Comparison of ENCODE assay signal across 22 mouse cellular contexts in the genomic region with DNA sequence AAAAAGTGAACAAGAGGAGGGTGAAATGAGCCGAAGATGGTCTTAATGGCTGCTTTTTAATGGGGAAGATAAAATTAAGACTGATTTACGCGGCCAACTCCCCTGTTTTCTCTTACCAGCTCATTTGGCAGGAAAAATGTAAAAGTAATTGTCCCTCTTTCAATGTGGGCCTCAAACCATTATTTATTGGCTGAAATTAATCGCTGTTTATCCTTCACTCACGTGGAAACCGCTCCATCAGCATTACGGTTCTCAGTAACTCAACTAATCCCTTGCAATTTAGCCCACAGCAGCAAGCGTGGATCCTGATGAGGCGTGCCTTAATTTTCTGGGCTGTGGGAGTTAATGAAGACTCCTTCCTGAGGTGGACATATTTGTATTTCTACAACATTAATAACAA. TPM values are rescaled to one million over a fixed set of nuclear protein-coding genes. Genes with fewer than 3 reads are reported as not detected.
DNase-seq lines count a peak whose midpoint lies in the region; ATAC-seq and TF ChIP-seq lines count a peak whose summit lies in the region.
"Had no signal": no experiment of that assay in that cellular context is flagged by ENCODE, and none has a peak within 500 bp of the region (broad histone marks: within the 10 kb centered on the region; RNA-seq: fewer than 3 reads in every experiment).

No protein-coding gene starts in this region.

- H3K4me1 ChIP-seq in forebrain, embryonic 13.5 days = peaks cover 17% of the 10 kb centered on the region
- no peaks in the 10 kb centered on the region for H3K4me1 ChIP-seq in forebrain, postnatal 0 days (ENCODE audit: insufficient read depth)
- no peaks in the 10 kb centered on the region for H3K4me1 ChIP-seq in kidney, postnatal 0 days (replicated peaks; ENCODE audit: insufficient read depth, low read length)
- H3K4me1 ChIP-seq in forebrain, embryonic 15.5 days = peaks cover 15% of the 10 kb centered on the region
- H3K4me1 ChIP-seq: heart, embryonic 15.5 days had no signal

- no peak for TF ChIP-seq CTCF in forebrain, postnatal 0 days (IDR thresholded peaks at IDR 0.05; ENCODE audit: low read depth)
- no peak for TF ChIP-seq CTCF in kidney, postnatal 0 days (IDR thresholded peaks at IDR 0.05; ENCODE audit: low read depth)

- no peaks in the 10 kb centered on the region for H3K36me3 ChIP-seq in forebrain, embryonic 13.5 days (ENCODE audit: poor library complexity, severe bottlenecking)
- H3K36me3 ChIP-seq in forebrain, postnatal 0 days (ENCODE audit: insufficient read depth) = no peaks in the 10 kb centered on the region
- no peaks in the 10 kb centered on the region for H3K36me3 ChIP-seq in kidney, postnatal 0 days (ENCODE audit: insufficient read depth, low read length)
- no peaks in the 10 kb centered on the region for H3K36me3 ChIP-seq in forebrain, embryonic 15.5 days
- H3K36me3 ChIP-seq: heart, embryonic 15.5 days had no signal

- WGBS in forebrain, embryonic 13.5 days = 27% methylated on average over 9 of the region's 9 CpGs
- WGBS in forebrain, postnatal 0 days = 24% methylated on average over 9 of the region's 9 CpGs
- 34% methylated on average over 9 of the region's 9 CpGs for WGBS in kidney, postnatal 0 days
- WGBS in forebrain, embryonic 15.5 days = 19% methylated on average over 9 of the region's 9 CpGs

- H3K9me3 ChIP-seq in forebrain, embryonic 13.5 days (replicated peaks) = no peaks in the 10 kb centered on the region
- no peaks in the 10 kb centered on the region for H3K9me3 ChIP-seq in forebrain, postnatal 0 days (ENCODE audit: low read length)
- no peaks in the 10 kb centered on the region for H3K9me3 ChIP-seq in kidney, postnatal 0 days (replicated peaks; ENCODE audit: low read length)
- no peaks in the 10 kb centered on the region for H3K9me3 ChIP-seq in forebrain, embryonic 15.5 days
- H3K9me3 ChIP-seq: heart, embryonic 15.5 days had no signal

- H3K4me2 ChIP-seq in forebrain, embryonic 13.5 days = peak overlapping the region; percentile 7; the same call in 1 of the 2 replicates
- no peak overlapping the region for H3K4me2 ChIP-seq in forebrain, postnatal 0 days (ENCODE audit: low read depth)
- H3K4me2 ChIP-seq in kidney, postnatal 0 days (ENCODE audit: low read length) = no peak overlapping the region; the same call in 1 of the 2 replicates
- H3K4me2 ChIP-seq in forebrain, embryonic 15.5 days (replicated peaks) = 0 out of 2 replicates have a peak overlapping the region, but pooled peaks have one; percentile 17
- H3K4me2 ChIP-seq: heart, embryonic 11.5 days; heart, embryonic 15.5 days; hindbrain, embryonic 14.5 days had no signal

- no peaks in the 10 kb centered on the region; the same call in 1 of the 2 replicates for H3K27me3 ChIP-seq in forebrain, embryonic 13.5 days
- H3K27me3 ChIP-seq in forebrain, postnatal 0 days (ENCODE audit: insufficient read depth, low read length) = peaks cover 3% of the 10 kb centered on the region; the same call in 1 of the 2 replicates
- peaks cover 3% of the 10 kb centered on the region; the same call in 1 of the 2 replicates for H3K27me3 ChIP-seq in kidney, postnatal 0 days (ENCODE audit: insufficient read depth, low read length)
- H3K27me3 ChIP-seq in forebrain, embryonic 15.5 days = no peaks in the 10 kb centered on the region
- H3K27me3 ChIP-seq: heart, embryonic 15.5 days had no signal

- no peak for DNase-seq in forebrain, postnatal 0 days
- peak; percentile 71 for DNase-seq in kidney, postnatal 0 days (ENCODE audit: low spot score)
- DNase-seq in kidney, adult 8-10 months = no peak
- peak; percentile 53 for DNase-seq in retina, postnatal 1 day
- DNase-seq in cerebellum, postnatal 25 days = no peak
- DNase-seq: adrenal gland, postnatal 10 days; cerebellum, adult 11-12 months; cerebellum, adult 9-10 months; cerebellum, postnatal 36 days; gastrocnemius, postnatal 14 days; heart, adult 2 months; heart, postnatal 14 days had no signal

- H3K27ac ChIP-seq in forebrain, embryonic 13.5 days = no peak overlapping the region
- no peak overlapping the region for H3K27ac ChIP-seq in forebrain, postnatal 0 days (ENCODE audit: low read depth, low read length)
- H3K27ac ChIP-seq in kidney, postnatal 0 days = no peak overlapping the region
- 0 out of 2 replicates have a peak overlapping the region, but pooled peaks have one; percentile 9 for H3K27ac ChIP-seq in forebrain, embryonic 15.5 days (replicated peaks)
- H3K27ac ChIP-seq: heart, adult 2 months; heart, embryonic 15.5 days; hindbrain, embryonic 14.5 days had no signal

- ATAC-seq in forebrain, embryonic 13.5 days = peak; percentile 51
- no peak for ATAC-seq in forebrain, postnatal 0 days
- ATAC-seq in kidney, postnatal 0 days (replicated peaks; ENCODE audit: low FRiP score, low read depth) = no peak
- ATAC-seq in forebrain, embryonic 15.5 days (replicated peaks) = 0 out of 2 replicates have a peak, but pooled peaks have one; percentile 53

- H3K4me3 ChIP-seq in forebrain, embryonic 13.5 days = no peak overlapping the region
- no peak overlapping the region for H3K4me3 ChIP-seq in forebrain, postnatal 0 days (ENCODE audit: low read depth, low read length)
- H3K4me3 ChIP-seq in kidney, postnatal 0 days (replicated peaks; ENCODE audit: low read depth, low read length) = no peak overlapping the region
- no peak overlapping the region for H3K4me3 ChIP-seq in forebrain, embryonic 15.5 days
- H3K4me3 ChIP-seq: heart, adult 2 months; heart, embryonic 15.5 days had no signal

- H3K9ac ChIP-seq in forebrain, embryonic 13.5 days = no peak overlapping the region
- no peak overlapping the region for H3K9ac ChIP-seq in forebrain, postnatal 0 days
- H3K9ac ChIP-seq in kidney, postnatal 0 days (ENCODE audit: low read depth, low read length) = no peak overlapping the region
- H3K9ac ChIP-seq in forebrain, embryonic 15.5 days (replicated peaks) = no peak overlapping the region
- H3K9ac ChIP-seq: heart, embryonic 15.5 days; hindbrain, embryonic 14.5 days had no signal

RNA-seq across cellular contexts. Expression of gene D1Pas1, which starts 58.1 kb away (rescaled TPM):
- polyA plus RNA-seq in forebrain, embryonic 13.5 days (2015; fragmentation: Nextera tagmentation; extraction: Ambion mirVana) = not detected in 2 replicates
- total RNA-seq in forebrain, postnatal 0 days (2014; rRNA removed) = not detected in 2 replicates
- polyA plus RNA-seq in forebrain, postnatal 0 days (2015; fragmentation: Nextera tagmentation; extraction: Ambion mirVana) = 0.12 TPM in 1 of 2 replicates, not detected in the other
- polyA plus RNA-seq in kidney, postnatal 0 days (2015; fragmentation: Nextera tagmentation; extraction: Ambion mirVana) = not detected in 2 replicates
- not detected in 2 replicates for polyA plus RNA-seq in forebrain, embryonic 15.5 days (2015; fragmentation: Nextera tagmentation; extraction: Ambion mirVana)
- total RNA-seq: adrenal gland, postnatal 10 days; gastrocnemius, adult 18-20 months; gastrocnemius, postnatal 14 days; hematopoietic stem cell, adult 5-6 weeks; MEL had no signal
- polyA plus RNA-seq: C2C12; embryonic facial prominence, embryonic 14.5 days; heart, adult 2 months had no signal

Comparison
In these comparisons a context has a peak if more than half of its experiments do, and no peak if none do; other contexts are left out.
1. ATAC-seq: peak in forebrain, embryonic 13.5 days (single experiment) and forebrain, embryonic 15.5 days (single experiment); none in forebrain, postnatal 0 days (single experiment) and kidney, postnatal 0 days (single experiment).
2. H3K4me2 ChIP-seq: peak in forebrain, embryonic 13.5 days (single experiment) and forebrain, embryonic 15.5 days (single experiment); none in forebrain, postnatal 0 days (single experiment) and kidney, postnatal 0 days (single experiment).
3. DNase-seq: peak in kidney, postnatal 0 days (single experiment) and retina, postnatal 1 day (single experiment); none in forebrain, postnatal 0 days (single experiment), kidney, adult 8-10 months (0 of 2) and cerebellum, postnatal 25 days (0 of 2).